Mouse (Mus musculus): ENCODE data around the gene C5ar1.

GRCm38 (mm10) chr7:16286026-16286961 lies 27.0 kb upstream of the C5ar1 start, which contains the start of gene Ccdc9:
- TF ChIP-seq TAL1 (IDR thresholded peaks at IDR 0.05; ENCODE audit: low read length): no peak
- TF ChIP-seq GATA1 (IDR thresholded peaks at IDR 0.05; ENCODE audit: low read length): no peak

Data from erythroblast, embryonic 14.5 days (primary cell).